Mouse (Mus musculus): ENCODE data around the gene Atp2c1. TPM values are rescaled to one million over a fixed set of nuclear protein-coding genes. Genes with fewer than 3 reads are reported as not detected.

Atp2c1 gene
- polyA plus RNA-seq, 1 experiment, result 20.7 TPM

DNA sequence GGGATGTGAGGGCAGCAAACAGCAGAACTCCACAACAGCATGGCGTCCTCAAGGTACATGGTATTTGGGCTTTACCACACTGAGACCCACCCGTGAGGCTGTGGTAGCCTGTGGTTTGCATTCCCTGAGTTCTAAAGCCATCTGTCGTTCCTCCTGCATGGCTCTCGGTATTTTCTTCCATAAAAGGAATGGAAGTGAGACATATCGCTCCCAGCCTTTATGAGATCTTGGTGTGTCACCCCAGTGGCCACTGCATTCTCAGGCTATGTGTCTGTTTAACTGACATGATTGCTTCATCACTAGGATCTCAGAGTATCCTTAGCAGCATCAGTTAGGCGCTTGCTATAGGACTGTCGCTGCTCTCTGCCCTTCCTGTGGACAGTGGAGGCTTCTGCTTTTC lies 150.7 kb downstream of the Atp2c1 start:
- no peak for TF ChIP-seq POLR2A (IDR thresholded peaks at IDR 0.05; ENCODE audit: low read depth, low read length)
- TF ChIP-seq CTCF (IDR thresholded peaks at IDR 0.05; ENCODE audit: extremely low read depth, insufficient read depth, insufficient read length, insufficient replicate concordance), result no peak

DNA sequence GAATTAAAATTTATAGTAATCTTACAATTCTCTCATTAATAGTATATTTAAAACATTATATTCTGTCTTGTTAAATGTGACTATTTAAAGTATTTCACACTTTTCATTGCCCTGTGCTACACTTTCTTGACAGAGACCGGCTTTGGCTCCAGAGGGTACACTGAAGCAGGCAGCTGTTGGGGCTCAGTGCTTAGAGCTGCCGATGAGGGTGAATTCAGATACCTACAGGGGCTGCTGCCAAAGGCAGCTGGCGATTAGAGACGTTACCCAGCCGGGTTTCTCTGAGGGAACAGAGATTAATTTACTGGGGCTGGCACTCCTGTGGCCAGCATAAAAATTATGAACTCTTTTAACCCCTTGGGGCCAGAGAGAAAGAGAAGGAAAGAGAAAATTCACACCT lies 152.8 kb downstream of the Atp2c1 start:
- Histone ChIP-seq H3K27ac (ENCODE audit: insufficient read depth, low read length) (no peak overlapping the region), H3K4me3 (ENCODE audit: extremely low read depth, insufficient read depth, insufficient read length) (no peak overlapping the region), H3K4me1 (ENCODE audit: control insufficient read depth, insufficient read depth, insufficient read length) (no peaks in the 10 kb centered on the region), H3K36me3 (ENCODE audit: control insufficient read depth, insufficient read depth, low read length) (no peaks in the 10 kb centered on the region), H3K27me3 (ENCODE audit: control insufficient read depth, insufficient read depth, low read length) (no peaks in the 10 kb centered on the region)
- no peak for DNase-seq (ENCODE audit: low read depth in 1 of 2, low spot score in 2 of 2)
- no peak for TF ChIP-seq CTCF (IDR thresholded peaks at IDR 0.05; ENCODE audit: extremely low read depth, insufficient read depth, insufficient read length, insufficient replicate concordance)
- TF ChIP-seq POLR2A (IDR thresholded peaks at IDR 0.05; ENCODE audit: low read depth, low read length), result no peak
- whole genome bisulfite sequencing, result 66% methylated on average over 5 of the region's 5 CpGs

More for the DNA sequence above, 150.7 kb downstream of the Atp2c1 start:
- Histone ChIP-seq H3K36me3 (ENCODE audit: control insufficient read depth, insufficient read depth, low read length) (no peaks in the 10 kb centered on the region), H3K27me3 (ENCODE audit: control insufficient read depth, insufficient read depth, low read length) (no peaks in the 10 kb centered on the region), H3K4me3 (ENCODE audit: extremely low read depth, insufficient read depth, insufficient read length) (no peak overlapping the region), H3K4me1 (ENCODE audit: control insufficient read depth, insufficient read depth, insufficient read length) (no peaks in the 10 kb centered on the region), H3K27ac (ENCODE audit: insufficient read depth, low read length) (no peak overlapping the region)
- 76% methylated on average over 7 of the region's 7 CpGs for WGBS
- DNase-seq (ENCODE audit: low read depth in 1 of 2, low spot score in 2 of 2), result no peak

DNA sequence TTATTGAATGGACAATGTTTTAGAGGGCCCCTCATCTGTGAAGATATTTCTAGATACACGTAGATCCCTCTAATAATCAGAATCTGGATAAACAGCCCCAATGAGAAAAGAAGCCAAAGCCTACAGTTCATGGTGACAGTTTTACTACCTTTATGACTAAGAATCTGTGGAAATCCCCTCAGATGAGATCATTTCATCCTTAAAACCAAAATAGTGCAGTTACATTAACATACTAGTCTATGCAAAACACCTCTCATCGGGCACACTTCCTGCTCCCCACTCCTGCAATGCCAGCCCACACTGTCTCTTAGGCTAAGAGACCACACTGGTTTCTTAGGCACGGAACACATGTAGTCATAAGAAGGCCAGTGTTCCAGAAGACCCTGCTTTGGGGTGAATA lies 158.5 kb downstream of the Atp2c1 start:
- Histone ChIP-seq H3K27me3 (ENCODE audit: control insufficient read depth, insufficient read depth, low read length) (no peaks in the 10 kb centered on the region), H3K4me3 (ENCODE audit: extremely low read depth, insufficient read depth, insufficient read length) (no peak overlapping the region), H3K36me3 (ENCODE audit: control insufficient read depth, insufficient read depth, low read length) (no peaks in the 10 kb centered on the region), H3K27ac (ENCODE audit: insufficient read depth, low read length) (no peak overlapping the region), H3K4me1 (ENCODE audit: control insufficient read depth, insufficient read depth, insufficient read length) (peaks cover 3% of the 10 kb centered on the region; the same call in 1 of the 2 replicates)
- peak in 1 of 2 experiments; percentile 38 for DNase-seq (ENCODE audit: low read depth in 1 of 2, low spot score in 2 of 2)
- no peak for TF ChIP-seq POLR2A (IDR thresholded peaks at IDR 0.05; ENCODE audit: low read depth, low read length)
- no peak for TF ChIP-seq CTCF (IDR thresholded peaks at IDR 0.05; ENCODE audit: extremely low read depth, insufficient read depth, insufficient read length, insufficient replicate concordance)
- WGBS, result 61% methylated on average over 3 of the region's 3 CpGs

DNA sequence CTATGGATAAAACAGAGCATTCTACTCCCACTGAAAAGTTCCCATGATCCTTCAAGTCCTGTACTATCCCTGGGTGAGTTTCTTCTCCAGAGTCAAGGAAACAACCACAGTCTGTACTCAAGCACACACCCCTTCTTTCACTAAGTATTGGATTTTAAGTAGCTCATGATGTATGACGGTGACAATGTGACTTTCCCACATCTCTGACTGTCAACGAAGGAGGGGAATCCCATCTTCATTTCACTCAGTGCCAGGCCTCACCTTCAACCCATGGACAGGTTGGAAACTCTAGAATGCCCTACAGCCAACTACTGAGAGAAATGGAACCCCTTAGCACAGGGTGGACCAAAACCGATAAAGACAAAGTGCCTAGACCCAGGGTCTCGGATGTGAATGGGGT lies 160.9 kb downstream of the Atp2c1 start:
- Histone ChIP-seq H3K27me3 (ENCODE audit: control insufficient read depth, insufficient read depth, low read length) (no peaks in the 10 kb centered on the region), H3K27ac (ENCODE audit: insufficient read depth, low read length) (no peak overlapping the region), H3K4me1 (ENCODE audit: control insufficient read depth, insufficient read depth, insufficient read length) (peaks cover 3% of the 10 kb centered on the region; the same call in 1 of the 2 replicates), H3K36me3 (ENCODE audit: control insufficient read depth, insufficient read depth, low read length) (no peaks in the 10 kb centered on the region), H3K4me3 (ENCODE audit: extremely low read depth, insufficient read depth, insufficient read length) (no peak overlapping the region)
- no peak for DNase-seq (ENCODE audit: low read depth in 1 of 2, low spot score in 2 of 2)
- 83% methylated on average over 4 of the region's 4 CpGs for WGBS
- TF ChIP-seq POLR2A (IDR thresholded peaks at IDR 0.05; ENCODE audit: low read depth, low read length) (no peak), CTCF (IDR thresholded peaks at IDR 0.05; ENCODE audit: extremely low read depth, insufficient read depth, insufficient read length, insufficient replicate concordance) (no peak)

DNA sequence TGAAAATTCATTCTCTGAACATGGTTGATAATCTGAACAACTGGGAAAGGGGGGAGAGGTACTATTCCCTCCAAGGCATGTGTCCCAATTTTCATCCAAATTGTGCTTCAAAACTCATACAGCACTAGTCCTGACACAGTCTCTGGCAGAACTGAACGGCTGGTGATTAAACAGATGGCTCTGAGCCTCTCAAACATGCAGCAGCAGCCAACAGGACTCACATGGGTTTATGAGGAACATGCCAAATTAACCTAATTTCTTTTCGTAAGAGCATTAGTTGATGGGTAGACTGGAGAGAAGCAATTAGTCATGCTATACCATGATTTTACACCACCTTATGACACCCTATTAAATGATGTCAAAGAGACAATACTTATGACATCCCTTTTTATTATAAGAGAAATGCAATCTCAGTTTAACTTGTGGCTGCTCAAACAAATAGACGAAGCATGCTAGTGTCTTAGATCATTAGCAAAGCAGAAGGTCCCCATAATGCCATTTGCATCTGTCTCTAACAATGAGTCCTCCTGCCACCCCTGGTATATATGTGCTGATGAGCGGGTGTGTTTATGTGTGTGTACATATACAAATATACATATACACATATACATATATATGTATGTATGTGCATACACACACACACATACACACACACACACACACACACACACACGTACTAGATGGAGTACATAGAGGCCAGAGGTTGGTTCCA lies 163.4 kb downstream of the Atp2c1 start:
- DNase-seq (ENCODE audit: low read depth in 1 of 2, low spot score in 2 of 2), result no peak
- Histone ChIP-seq H3K4me3 (ENCODE audit: extremely low read depth, insufficient read depth, insufficient read length) (no peak overlapping the region), H3K4me1 (ENCODE audit: control insufficient read depth, insufficient read depth, insufficient read length) (peaks cover 3% of the 10 kb centered on the region; the same call in 1 of the 2 replicates), H3K36me3 (ENCODE audit: control insufficient read depth, insufficient read depth, low read length) (no peaks in the 10 kb centered on the region), H3K27me3 (ENCODE audit: control insufficient read depth, insufficient read depth, low read length) (no peaks in the 10 kb centered on the region), H3K27ac (ENCODE audit: insufficient read depth, low read length) (no peak overlapping the region)
- TF ChIP-seq POLR2A (IDR thresholded peaks at IDR 0.05; ENCODE audit: low read depth, low read length), result no peak
- no peak for TF ChIP-seq CTCF (IDR thresholded peaks at IDR 0.05; ENCODE audit: extremely low read depth, insufficient read depth, insufficient read length, insufficient replicate concordance)
- 77% methylated on average over 5 of the region's 5 CpGs for WGBS

DNA sequence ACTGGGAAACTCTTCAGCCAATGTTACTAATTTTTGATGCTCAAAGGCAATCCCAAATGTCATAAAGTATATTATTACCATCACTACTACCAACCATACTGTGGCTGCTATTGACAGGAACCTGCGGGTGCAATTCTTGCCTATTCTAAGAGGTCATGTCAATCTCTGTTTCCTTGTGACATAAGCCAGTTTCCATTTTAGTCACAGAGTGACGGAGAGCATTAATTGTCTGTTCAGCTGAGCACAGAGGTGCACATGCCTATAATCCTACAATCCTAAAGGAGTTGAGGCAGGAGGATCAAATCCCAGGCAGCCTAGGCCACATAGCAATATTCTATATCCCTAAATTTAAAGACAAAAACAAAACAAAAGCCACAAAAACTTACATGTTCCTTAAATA lies 164.9 kb downstream of the Atp2c1 start:
- 70% methylated on average over 2 of the region's 2 CpGs for WGBS
- H3K27me3 ChIP-seq (ENCODE audit: control insufficient read depth, insufficient read depth, low read length), result no peaks in the 10 kb centered on the region
- no peak overlapping the region for H3K4me3 ChIP-seq (ENCODE audit: extremely low read depth, insufficient read depth, insufficient read length)
- TF ChIP-seq POLR2A (IDR thresholded peaks at IDR 0.05; ENCODE audit: low read depth, low read length) (no peak), CTCF (IDR thresholded peaks at IDR 0.05; ENCODE audit: extremely low read depth, insufficient read depth, insufficient read length, insufficient replicate concordance) (no peak)
- H3K27ac ChIP-seq (ENCODE audit: insufficient read depth, low read length), result no peak overlapping the region
- no peak for DNase-seq (ENCODE audit: low read depth in 1 of 2, low spot score in 2 of 2)
- H3K4me1 ChIP-seq (ENCODE audit: control insufficient read depth, insufficient read depth, insufficient read length), result no peaks in the 10 kb centered on the region
- H3K36me3 ChIP-seq (ENCODE audit: control insufficient read depth, insufficient read depth, low read length), result no peaks in the 10 kb centered on the region

Other genes starting within 250 kb of the Atp2c1 start
- 3.5 and 4.4 TPM in 2 replicates for gene Aste1, start 131.9 kb downstream of the Atp2c1 start, polyA plus RNA-seq (2012; rRNA removed)
- 0.04 TPM in 1 of 2 replicates, not detected in the other for gene Nek11, start 131.8 kb downstream of the Atp2c1 start, polyA plus RNA-seq (2012; rRNA removed)
- gene Pik3r4, start 115.7 kb upstream of the Atp2c1 start, polyA plus RNA-seq (2012; rRNA removed), result 33.6 and 36.9 TPM in 2 replicates